Mouse (Mus musculus): ENCODE data around the gene Ptcd3. TPM values are rescaled to one million over a fixed set of nuclear protein-coding genes. Genes with fewer than 3 reads are reported as not detected.
A peak's percentile ranks its signal among the peaks of the same experiment; 100 is the strongest.

Gene Ptcd3
- polyA plus RNA-seq (2015; fragmentation: Nextera tagmentation; extraction: Ambion mirVana): 95.6 and 99.4 TPM in 2 replicates

DNA sequence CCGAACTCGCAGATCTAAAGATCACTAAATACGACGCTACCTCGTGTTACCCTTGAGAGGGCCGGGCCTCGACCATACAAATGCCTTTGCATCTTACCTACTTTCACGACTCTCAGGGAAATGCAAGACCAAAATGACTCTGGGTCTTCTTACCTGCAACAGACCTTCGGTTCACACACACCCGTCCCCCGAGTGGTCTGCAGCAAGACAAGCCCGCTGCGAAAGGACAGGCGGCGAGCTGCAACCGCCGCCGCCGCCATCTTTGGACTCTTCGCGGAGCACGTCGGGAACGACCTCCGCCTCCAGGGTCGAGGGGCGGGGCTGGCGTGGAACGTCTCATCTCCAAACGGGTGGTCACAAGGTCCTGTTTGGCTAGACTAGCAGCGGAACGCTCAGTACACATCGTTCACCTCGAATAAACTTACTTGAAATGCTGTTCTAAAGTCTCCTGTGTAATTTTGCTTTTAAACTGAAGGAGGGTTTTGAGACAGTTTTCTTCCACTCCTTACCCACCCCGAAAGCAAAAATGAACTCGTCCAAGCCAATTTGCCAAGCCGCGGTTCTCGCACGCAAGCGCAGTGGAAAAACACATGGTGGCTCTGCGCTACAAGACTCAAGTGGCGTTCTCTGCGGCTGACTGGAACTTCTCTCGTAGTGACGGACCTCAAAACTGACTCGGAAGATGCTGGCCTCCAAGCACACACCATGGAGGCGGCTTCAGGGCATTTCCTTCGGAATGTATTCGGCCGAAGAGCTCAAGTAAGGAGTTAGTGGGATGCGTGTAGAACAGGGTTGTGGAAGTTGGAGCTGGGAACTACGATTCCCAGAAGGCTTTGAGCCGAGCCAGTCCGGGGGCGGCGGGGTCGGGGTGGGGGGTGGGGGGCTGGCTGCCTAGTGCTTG is at the start of gene Ptcd3, which contains the start of gene Polr1a:
Ptcd3 (minus strand) TSS at position 270 of the 901 bp plus-strand sequence.
Polr1a (plus strand) TSS at position 573 of the 901 bp plus-strand sequence.
- no peaks in the 10 kb centered on the region for H3K9me3 ChIP-seq
- H3K36me3 ChIP-seq: peaks cover 28% of the 10 kb centered on the region
- ATAC-seq: peak; percentile 95
- peak within 1 kb of the TSS; percentile 75 for H3K4me3 ChIP-seq (replicated peaks)
- H3K4me2 ChIP-seq (replicated peaks): peak within 1 kb of the TSS; percentile 66
- peak within 1 kb of the TSS; percentile 70 for H3K9ac ChIP-seq (replicated peaks)
- under 1% methylated on average over 58 of the region's 58 CpGs for WGBS
- peak within 1 kb of the TSS; percentile 45; the same call in 1 of the 2 replicates for H3K27ac ChIP-seq
- H3K27me3 ChIP-seq: no peaks in the 10 kb centered on the region
- peaks cover 16% of the 10 kb centered on the region for H3K4me1 ChIP-seq (replicated peaks)

GRCm38 (mm10) chr6:71951192-71951591 is 42.6 kb upstream of the Ptcd3 start:
- Histone ChIP-seq H3K36me3 (peaks cover 70% of the 10 kb centered on the region), H3K4me3 (replicated peaks) (no peak overlapping the region), H3K4me1 (replicated peaks) (no peaks in the 10 kb centered on the region), H3K9ac (replicated peaks) (no peak overlapping the region), H3K9me3 (no peaks in the 10 kb centered on the region), H3K27me3 (no peaks in the 10 kb centered on the region), H3K4me2 (replicated peaks) (no peak overlapping the region), H3K27ac (no peak overlapping the region)
- ATAC-seq: no peak
- WGBS: 92% methylated on average over 5 of the region's 5 CpGs

GRCm38 (mm10) chr6:71950592-71950991 is 42.0 kb upstream of the Ptcd3 start:
- no peaks in the 10 kb centered on the region for H3K9me3 ChIP-seq
- no peaks in the 10 kb centered on the region for H3K27me3 ChIP-seq
- no peaks in the 10 kb centered on the region for H3K4me1 ChIP-seq (replicated peaks)
- WGBS: 95% methylated on average over 3 of the region's 3 CpGs
- no peak overlapping the region for H3K9ac ChIP-seq (replicated peaks)
- H3K36me3 ChIP-seq: peaks cover 74% of the 10 kb centered on the region
- ATAC-seq: no peak
- no peak overlapping the region for H3K4me2 ChIP-seq (replicated peaks)
- H3K27ac ChIP-seq: no peak overlapping the region
- H3K4me3 ChIP-seq (replicated peaks): no peak overlapping the region

DNA sequence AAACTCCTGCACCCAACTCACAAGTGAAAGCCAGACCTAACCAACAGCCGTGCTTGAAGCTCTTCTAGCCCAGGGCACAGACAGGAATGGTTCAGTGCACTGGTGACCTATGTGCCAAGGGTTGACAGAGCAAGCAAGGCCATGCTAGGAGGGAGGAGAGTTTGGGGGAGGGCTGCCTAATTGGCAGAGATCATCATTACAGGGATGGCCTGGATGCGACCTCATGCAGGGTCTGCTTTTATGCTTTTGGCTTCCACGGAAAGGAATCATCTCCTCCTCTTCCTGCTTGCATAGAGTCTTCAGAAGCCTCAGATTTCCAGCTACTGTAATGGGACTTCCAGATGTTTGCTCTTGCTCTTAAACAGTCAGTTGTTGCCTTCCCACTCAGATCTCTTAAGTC is 41.2 kb upstream of the Ptcd3 start:
- no peak for ATAC-seq

GRCm38 (mm10) chr6:71946121-71946520 is 37.6 kb upstream of the Ptcd3 start:
- H3K9ac ChIP-seq (replicated peaks): no peak overlapping the region
- no peaks in the 10 kb centered on the region for H3K9me3 ChIP-seq
- H3K36me3 ChIP-seq: peaks cover 49% of the 10 kb centered on the region
- no peak for ATAC-seq
- H3K4me1 ChIP-seq (replicated peaks): no peaks in the 10 kb centered on the region
- H3K27me3 ChIP-seq: no peaks in the 10 kb centered on the region
- 95% methylated on average over 8 of the region's 8 CpGs for WGBS
- H3K4me2 ChIP-seq (replicated peaks): no peak overlapping the region
- no peak overlapping the region for H3K4me3 ChIP-seq (replicated peaks)
- H3K27ac ChIP-seq: no peak overlapping the region

More for the DNA sequence above, 41.2 kb upstream of the Ptcd3 start:
- H3K4me1 ChIP-seq (replicated peaks): no peaks in the 10 kb centered on the region
- no peak overlapping the region for H3K4me3 ChIP-seq (replicated peaks)
- no peak overlapping the region for H3K9ac ChIP-seq (replicated peaks)
- no peak overlapping the region for H3K27ac ChIP-seq
- H3K9me3 ChIP-seq: no peaks in the 10 kb centered on the region
- no peaks in the 10 kb centered on the region for H3K27me3 ChIP-seq
- H3K36me3 ChIP-seq: peaks cover 69% of the 10 kb centered on the region
- 88% methylated on average over 3 of the region's 3 CpGs for WGBS
- H3K4me2 ChIP-seq (replicated peaks): no peak overlapping the region

DNA sequence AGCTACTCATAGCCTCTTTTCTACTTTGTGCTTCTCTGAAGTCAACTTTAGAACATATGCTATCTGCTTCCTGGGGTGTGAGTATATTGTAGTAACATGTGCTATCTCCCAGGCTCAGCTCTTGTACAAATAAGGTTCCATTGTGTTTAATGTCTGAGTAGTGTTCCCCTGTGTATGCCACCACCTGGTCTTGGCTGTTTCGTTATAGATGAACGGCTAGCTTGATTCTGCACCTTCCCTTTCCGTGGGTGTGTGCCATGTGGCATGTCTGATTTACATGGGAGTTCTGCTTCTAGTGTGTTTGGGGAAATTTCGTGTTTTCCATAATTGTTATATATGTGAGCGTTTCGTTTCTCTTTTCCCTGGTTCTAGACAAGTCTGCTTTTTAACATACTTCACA is 36.6 kb upstream of the Ptcd3 start:
- H3K4me3 ChIP-seq (replicated peaks): no peak overlapping the region
- 92% methylated on average over 6 of the region's 6 CpGs for WGBS
- no peaks in the 10 kb centered on the region for H3K4me1 ChIP-seq (replicated peaks)
- H3K27ac ChIP-seq: no peak overlapping the region
- ATAC-seq: no peak
- peaks cover 48% of the 10 kb centered on the region for H3K36me3 ChIP-seq
- no peaks in the 10 kb centered on the region for H3K9me3 ChIP-seq
- H3K9ac ChIP-seq (replicated peaks): no peak overlapping the region
- H3K4me2 ChIP-seq (replicated peaks): no peak overlapping the region
- no peaks in the 10 kb centered on the region for H3K27me3 ChIP-seq

DNA sequence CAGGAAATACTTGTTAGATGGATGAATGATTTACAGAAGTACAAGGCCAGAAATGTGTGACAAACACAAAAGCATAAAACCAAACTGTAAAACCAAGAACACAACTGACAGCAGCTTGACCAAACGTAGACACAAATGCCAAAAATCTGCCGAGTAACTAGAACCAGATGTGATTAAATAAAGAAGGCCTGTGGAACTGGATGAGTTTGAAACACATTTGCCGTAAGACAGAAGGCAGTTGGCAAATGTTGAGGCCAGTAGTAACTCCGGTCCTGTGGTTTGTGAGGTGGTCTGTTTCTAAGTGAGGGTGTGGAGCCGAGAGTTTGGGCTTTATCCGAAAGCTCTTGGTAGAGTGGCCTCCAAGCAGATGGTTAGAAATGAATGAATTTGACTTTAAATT is 32.4 kb upstream of the Ptcd3 start:
- WGBS: 95% methylated on average over 6 of the region's 6 CpGs
- Histone ChIP-seq H3K4me2 (replicated peaks) (no peak overlapping the region), H3K27me3 (no peaks in the 10 kb centered on the region), H3K27ac (no peak overlapping the region), H3K9me3 (no peaks in the 10 kb centered on the region), H3K4me1 (replicated peaks) (no peaks in the 10 kb centered on the region), H3K9ac (replicated peaks) (no peak overlapping the region), H3K4me3 (replicated peaks) (no peak overlapping the region), H3K36me3 (peaks cover 58% of the 10 kb centered on the region)
- ATAC-seq: no peak

DNA sequence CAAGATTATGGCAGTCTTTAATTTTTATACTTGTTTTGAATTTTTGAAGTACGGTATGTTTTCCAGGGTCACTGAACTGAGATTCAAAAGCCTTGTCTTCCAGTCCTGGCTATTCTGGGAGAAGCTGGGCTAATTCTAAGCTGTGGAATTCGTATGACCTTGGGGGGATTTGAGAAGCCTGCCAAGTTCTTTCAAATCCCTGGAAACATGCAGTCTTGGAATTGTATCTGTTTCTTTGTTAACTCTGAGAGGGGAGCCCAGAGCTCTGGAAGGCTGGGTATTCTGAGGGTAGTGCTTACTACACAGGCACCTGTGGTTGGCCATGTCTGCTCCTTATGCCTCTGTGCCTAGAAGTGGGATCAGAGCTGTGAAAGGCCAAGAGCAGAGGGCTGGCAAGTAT is 27.2 kb upstream of the Ptcd3 start:
- Histone ChIP-seq H3K27ac (no peak overlapping the region), H3K36me3 (peaks cover 85% of the 10 kb centered on the region), H3K9me3 (no peaks in the 10 kb centered on the region), H3K27me3 (no peaks in the 10 kb centered on the region), H3K4me1 (replicated peaks) (no peaks in the 10 kb centered on the region), H3K4me2 (replicated peaks) (no peak overlapping the region), H3K9ac (replicated peaks) (no peak overlapping the region), H3K4me3 (replicated peaks) (no peak overlapping the region)
- WGBS: 83% methylated on average over 2 of the region's 2 CpGs
- no peak for ATAC-seq

DNA sequence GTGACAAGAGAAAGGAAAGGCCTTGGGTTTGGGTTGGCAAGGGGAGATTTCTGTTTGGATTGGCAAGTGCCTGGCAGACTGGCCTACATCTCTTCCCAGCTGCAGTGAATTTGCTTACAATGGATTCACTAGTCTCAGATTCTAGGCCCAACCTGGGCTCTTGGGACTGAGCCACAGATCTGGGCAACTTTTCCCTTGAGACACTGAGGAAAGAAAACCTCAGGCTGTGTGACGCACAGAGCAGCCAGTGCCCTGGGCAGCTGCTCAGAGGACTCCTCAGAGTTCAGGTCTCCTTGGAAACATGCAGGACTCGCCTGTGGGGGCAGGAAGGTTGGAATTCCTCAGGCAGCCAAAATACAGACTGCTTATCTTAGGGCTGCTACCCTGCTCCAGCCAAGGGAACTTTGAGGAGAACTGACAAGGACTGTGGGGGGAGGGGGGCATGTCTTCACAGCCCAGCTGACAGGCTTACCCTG is 25.6 kb upstream of the Ptcd3 start:
- Histone ChIP-seq H3K27me3 (no peaks in the 10 kb centered on the region), H3K9me3 (no peaks in the 10 kb centered on the region), H3K9ac (replicated peaks) (no peak overlapping the region), H3K4me2 (replicated peaks) (no peak overlapping the region), H3K36me3 (peaks cover 92% of the 10 kb centered on the region), H3K4me3 (replicated peaks) (no peak overlapping the region), H3K27ac (no peak overlapping the region), H3K4me1 (replicated peaks) (no peaks in the 10 kb centered on the region)
- no peak for ATAC-seq
- WGBS: 63% methylated on average over 2 of the region's 2 CpGs

DNA sequence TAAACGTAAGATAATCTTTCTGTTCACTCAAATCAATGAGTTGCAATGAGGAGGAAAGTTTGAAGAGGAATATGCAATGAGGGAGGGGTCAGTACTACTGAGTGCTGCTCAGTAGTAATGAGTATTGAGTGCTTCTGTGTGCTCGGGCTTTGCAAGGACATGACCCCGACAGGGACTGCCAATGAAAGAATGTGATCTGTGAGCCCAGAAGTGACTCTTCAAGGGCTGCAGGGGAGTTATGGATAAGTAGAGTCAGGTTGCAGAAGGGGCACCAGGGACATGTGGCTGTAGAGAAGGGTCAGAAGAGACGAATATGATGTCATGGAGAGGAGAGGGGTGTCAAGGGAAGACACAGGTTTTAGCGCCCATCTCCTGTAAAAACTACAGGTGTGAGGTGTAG is 23.8 kb upstream of the Ptcd3 start:
- H3K4me3 ChIP-seq (replicated peaks): no peak overlapping the region
- peaks cover 79% of the 10 kb centered on the region for H3K36me3 ChIP-seq
- WGBS: 86% methylated on average over 5 of the region's 5 CpGs
- H3K27ac ChIP-seq: no peak overlapping the region
- no peak overlapping the region for H3K4me2 ChIP-seq (replicated peaks)
- no peaks in the 10 kb centered on the region for H3K27me3 ChIP-seq
- no peaks in the 10 kb centered on the region for H3K4me1 ChIP-seq (replicated peaks)
- ATAC-seq: no peak
- no peak overlapping the region for H3K9ac ChIP-seq (replicated peaks)
- H3K9me3 ChIP-seq: no peaks in the 10 kb centered on the region

DNA sequence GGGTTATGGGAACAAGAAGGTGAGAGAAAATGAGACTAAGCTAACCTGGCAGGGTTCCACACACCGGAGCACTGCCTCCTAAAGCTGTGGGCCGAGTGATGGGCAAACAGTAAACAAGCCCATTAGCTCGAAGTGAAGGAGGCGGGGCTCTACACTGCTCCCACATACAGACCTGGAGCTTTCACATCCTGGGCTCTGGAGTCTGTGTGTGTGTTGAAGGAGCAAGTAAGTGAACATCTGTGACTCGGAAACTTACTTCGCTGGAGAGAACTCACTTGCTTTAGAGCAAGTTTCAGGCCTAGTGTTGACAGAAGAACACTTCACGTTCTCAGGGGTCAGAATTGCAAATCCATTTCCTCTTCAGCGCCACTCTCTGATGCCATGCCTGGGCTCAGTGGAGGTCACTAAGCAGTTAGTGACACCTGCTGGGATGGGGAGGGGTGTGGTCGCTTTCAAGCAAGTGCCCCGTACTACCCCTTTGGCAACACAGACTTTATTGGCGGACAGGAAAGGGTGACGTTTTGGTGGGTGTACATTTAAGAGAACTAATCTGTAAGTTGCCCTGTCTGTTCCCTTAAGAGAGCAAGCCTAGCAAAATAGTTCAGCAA is 22.4 kb upstream of the Ptcd3 start:
- H3K4me3 ChIP-seq (replicated peaks): no peak overlapping the region

DNA sequence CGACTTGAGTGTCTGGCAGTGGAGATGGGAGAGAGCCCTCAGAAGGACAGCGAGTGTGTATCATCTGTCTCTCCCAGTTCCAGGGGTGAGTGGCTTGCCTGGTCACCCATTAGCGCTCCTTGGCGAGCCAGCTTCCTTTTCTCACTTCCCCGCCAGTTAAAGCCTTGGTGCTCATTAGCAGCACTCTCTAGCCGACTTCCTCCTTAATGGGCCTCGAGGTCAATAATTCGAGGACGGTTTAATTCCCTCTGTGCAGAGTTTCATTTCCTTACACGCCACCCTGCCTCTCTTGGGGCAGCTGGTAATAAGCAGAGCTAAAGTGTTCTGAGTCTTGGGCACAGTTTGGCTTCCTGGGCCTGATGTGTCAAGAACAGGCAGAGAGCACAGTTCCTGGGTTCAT is 21.5 kb upstream of the Ptcd3 start:
- Histone ChIP-seq H3K4me1 (replicated peaks) (no peaks in the 10 kb centered on the region), H3K9ac (replicated peaks) (no peak overlapping the region), H3K27ac (no peak overlapping the region), H3K4me3 (replicated peaks) (no peak overlapping the region), H3K27me3 (no peaks in the 10 kb centered on the region), H3K4me2 (replicated peaks) (no peak overlapping the region), H3K36me3 (peaks cover 74% of the 10 kb centered on the region), H3K9me3 (no peaks in the 10 kb centered on the region)
- 92% methylated on average over 10 of the region's 10 CpGs for WGBS
- no peak for ATAC-seq

More for the DNA sequence above, 22.4 kb upstream of the Ptcd3 start:
- peaks cover 77% of the 10 kb centered on the region for H3K36me3 ChIP-seq
- H3K9ac ChIP-seq (replicated peaks): no peak overlapping the region
- no peaks in the 10 kb centered on the region for H3K27me3 ChIP-seq
- ATAC-seq: no peak
- 88% methylated on average over 12 of the region's 12 CpGs for WGBS
- no peak overlapping the region for H3K27ac ChIP-seq
- H3K4me2 ChIP-seq (replicated peaks): no peak overlapping the region
- H3K4me1 ChIP-seq (replicated peaks): no peaks in the 10 kb centered on the region
- no peaks in the 10 kb centered on the region for H3K9me3 ChIP-seq
